Mouse (Mus musculus): ENCODE results near the gene Mgat5b.
"Not testable (repeated sequence)": the region's sequence is repeated elsewhere in the genome, so short reads cannot be mapped to it uniquely, and the experiment has no call there.

Gene Mgat5b

DNA sequence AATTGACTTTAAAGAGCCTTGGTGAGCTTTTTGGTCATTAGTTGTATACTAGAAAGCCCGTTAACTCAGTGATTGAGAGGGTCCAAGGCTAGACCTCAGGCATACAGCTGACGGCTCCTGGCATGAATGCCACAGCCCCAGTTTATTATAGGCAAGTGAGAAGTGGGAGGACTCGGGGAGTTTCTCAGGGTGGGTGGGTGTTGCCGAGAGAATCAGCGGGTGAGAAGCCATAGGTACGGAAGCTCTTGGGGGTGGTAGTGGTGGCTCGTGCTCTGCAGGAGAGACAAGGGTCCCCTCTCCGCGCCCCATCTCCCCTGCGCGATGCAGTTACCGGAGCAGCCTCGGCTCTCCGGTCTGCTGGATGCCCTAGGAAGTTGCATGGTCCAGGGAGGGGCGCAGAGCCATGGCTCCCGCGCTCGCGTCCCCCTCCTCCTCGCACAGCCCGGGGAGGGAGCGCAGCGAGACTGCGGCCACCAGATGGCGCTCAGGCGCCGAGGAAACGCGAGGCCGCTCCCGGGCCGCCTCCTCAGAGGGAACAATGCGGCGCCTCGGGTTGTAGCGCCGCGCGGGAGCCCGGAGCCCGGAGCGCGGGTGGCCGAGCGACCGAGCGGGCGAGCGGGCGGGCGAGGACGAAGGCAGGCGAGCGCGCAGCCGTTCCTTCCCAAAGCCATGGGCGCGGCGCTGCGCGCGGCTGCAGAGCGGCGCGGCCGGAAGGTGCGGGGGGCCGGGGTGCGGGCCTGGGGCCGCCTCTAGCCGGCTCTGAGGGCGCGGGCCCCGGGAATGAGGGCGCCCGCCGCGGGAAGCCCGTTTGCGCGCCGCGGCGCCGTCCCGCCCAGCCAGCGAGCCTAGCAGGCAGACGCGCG, at the start of gene Mgat5b:
Mgat5b (plus strand) TSS at position 541 of the 863 bp plus-strand sequence.
- DNase-seq (ENCODE audit: low spot score in 2 of 2) = peak; percentile 67 to 91

DNA sequence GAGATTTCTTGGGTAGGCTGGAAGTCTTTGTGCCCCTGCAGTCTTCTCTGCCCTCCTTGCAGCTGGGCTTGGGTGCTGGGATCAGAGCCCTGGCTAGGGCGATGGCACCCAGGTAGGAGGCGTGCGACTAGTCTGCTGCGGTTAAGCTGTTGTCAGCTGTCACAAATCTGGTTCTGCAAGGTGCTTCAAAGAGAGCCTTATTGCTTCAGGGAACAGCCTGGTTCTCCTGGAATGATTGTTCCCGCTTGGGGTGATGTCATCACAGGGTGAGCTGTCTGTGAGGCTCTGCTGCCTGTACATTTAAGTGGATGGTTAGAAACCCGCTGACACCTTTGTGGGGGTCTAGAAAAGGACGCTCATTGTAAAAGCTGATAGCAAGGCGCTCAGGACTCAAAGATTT, 49.4 kb upstream of the Mgat5b start:
- DNase-seq (ENCODE audit: low spot score in 2 of 2) = no peak

DNA sequence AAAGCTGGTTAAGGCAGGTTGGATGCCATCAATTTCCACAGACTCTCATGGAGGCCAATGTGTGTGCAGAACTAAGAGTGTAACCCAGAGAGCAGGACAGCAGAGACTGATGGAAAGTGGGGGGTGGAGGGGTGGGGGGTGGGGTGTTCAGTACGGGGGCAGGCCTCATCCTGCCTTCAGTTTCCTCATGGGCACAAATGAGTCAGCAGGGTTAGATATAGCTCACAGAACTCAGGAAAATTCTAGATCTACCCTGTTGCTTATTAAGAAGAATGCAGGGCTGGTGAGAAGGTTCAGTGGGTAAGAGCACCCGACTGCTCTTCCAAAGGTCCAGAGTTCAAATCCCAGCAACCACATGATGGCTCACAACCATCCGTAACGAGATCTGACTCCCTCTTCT, 49.0 kb upstream of the Mgat5b start:
- no peak for DNase-seq (ENCODE audit: low spot score in 2 of 2)

DNA sequence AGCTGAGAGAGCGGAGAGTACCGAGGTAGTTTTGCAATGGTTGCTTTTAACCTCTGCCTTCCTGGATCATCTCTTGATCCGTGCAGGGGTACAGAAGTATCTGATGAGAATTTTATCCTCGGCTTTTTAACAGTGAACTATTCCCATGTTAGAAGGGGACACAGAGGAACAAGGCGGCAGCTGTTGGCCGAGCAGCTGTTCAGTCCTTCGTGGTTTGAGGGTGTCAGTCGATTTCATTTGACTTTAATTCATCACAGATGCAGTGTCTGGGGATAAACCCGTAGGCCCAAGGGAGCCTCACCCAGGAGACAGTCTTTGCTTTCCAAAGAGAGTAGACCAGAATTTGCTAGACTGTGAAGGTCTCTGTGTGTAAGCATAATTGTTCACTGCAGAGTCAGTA, 47.1 kb upstream of the Mgat5b start:
- DNase-seq (ENCODE audit: low spot score in 2 of 2) = no peak

DNA sequence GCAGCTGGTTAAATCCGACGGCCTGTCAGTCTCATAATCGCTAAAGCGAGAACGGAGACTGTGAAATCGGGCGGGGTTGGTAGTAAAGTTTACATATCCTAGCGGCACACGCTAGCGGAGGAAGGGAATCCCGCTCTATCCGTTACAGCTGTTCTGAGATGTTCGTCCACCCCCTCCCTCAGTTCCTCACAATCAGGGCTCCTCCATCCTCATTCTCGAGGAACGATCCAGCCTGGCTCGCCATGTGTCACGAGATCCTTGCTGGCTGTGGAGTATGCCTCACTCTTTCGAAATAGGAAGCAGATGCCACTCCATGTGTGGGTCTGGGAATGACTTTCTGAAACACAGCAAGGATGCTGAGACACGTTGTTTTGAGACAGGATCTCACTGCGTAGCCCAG, 44.7 kb upstream of the Mgat5b start:
- no peak for DNase-seq (ENCODE audit: low spot score in 2 of 2)

DNA sequence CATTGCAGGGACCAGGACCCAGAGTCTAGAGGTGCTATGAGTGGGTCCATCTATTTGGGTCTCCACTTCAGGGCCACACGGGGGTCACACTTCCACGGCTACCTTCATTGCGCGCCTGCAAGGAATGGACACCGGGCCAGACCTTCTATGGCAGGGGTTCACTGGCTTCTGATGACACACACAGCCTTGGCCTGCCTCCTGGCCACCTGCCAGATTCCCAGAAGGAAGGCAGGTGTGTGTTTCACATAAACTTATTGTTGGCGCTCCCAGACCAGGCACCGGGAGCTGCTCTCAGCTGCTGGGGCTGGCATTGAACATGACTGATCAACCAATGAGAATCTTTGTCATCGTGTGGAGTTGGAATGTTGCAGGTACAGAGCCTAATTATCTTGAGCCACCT, 40.2 kb upstream of the Mgat5b start:
- no peak for DNase-seq (ENCODE audit: low spot score in 2 of 2)

DNA sequence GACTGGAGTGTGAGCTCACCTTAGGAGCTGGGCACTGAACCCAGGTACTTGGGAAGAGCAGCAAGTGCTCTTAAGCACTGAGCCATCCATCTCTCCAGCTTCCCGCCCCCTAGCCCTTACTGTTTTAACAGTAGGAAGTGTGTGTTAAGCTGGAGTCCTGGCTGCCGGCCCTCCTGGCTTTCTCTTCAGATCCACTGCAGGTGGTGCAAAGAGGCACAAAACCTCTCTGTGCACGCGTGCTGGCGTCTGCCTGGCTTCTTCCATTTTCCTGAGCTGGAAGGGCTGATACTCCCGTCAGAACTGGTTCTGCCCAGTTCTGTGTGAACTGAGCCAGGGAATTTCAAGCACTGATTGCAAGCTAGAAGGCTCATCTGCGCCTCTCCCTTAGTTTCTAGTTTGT, 37.8 kb upstream of the Mgat5b start:
- no peak for DNase-seq (ENCODE audit: low spot score in 2 of 2)

DNA sequence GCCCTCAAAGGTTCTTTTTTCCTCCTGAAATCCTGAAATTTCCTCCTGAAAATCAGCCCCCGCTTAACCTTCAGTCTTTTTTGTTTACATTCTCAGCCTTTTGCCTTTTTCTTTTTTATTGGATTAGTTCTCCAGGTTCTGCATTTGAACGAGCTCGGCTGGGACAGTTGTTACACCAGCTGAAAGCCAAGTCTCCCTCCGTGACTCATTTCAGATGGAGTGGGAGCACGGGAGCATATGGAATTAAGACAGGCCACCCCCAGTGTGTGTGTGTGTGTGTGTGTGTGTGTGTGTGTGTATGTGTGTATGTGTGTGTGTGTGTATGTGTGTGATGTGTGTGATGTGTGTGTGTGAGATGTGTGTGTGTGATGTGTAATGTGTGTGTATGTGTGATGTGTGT, 37.2 kb upstream of the Mgat5b start:
- DNase-seq (ENCODE audit: low spot score in 2 of 2) = no peak

DNA sequence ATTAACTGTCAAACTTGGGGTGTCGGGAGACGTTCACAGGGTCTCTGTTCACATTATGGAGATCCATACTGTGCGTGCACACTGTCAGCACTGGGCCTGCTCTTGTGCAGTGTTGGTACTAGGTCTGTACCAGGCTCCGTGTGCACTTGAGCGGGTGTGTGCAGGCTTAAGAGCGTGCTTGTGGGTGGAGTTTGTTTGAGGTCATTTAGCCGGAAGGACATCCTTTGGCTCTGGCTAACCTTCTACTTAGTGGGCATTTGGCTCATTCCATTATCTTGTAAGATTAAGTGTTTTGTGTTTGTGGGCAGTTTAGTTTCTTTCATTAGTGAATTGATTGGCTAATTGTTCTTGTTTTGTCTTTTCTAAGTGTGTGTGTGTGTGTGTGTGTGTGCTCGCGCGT, 36.2 kb upstream of the Mgat5b start:
- DNase-seq (ENCODE audit: low spot score in 2 of 2) = no peak

DNA sequence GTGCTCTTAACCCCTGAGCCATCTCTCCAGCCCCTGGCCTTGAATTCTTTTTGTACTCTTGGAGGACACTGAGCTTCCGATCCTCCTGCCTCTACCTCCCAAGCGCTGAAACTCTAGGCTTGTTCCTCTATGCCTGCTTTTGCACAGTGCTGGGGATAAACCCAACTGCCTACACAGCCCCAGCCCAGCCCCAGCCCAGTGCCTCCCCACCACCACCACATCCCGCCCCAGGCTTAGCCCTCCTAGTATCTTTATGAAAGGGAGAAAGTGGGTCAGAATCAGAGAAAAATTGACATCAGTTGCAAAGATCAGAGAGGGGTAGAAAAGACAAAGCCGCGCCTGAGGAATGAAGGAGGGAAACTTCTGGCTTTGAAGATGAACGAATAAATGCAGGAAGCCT, 34.6 kb upstream of the Mgat5b start:
- no peak for DNase-seq (ENCODE audit: low spot score in 2 of 2)

DNA sequence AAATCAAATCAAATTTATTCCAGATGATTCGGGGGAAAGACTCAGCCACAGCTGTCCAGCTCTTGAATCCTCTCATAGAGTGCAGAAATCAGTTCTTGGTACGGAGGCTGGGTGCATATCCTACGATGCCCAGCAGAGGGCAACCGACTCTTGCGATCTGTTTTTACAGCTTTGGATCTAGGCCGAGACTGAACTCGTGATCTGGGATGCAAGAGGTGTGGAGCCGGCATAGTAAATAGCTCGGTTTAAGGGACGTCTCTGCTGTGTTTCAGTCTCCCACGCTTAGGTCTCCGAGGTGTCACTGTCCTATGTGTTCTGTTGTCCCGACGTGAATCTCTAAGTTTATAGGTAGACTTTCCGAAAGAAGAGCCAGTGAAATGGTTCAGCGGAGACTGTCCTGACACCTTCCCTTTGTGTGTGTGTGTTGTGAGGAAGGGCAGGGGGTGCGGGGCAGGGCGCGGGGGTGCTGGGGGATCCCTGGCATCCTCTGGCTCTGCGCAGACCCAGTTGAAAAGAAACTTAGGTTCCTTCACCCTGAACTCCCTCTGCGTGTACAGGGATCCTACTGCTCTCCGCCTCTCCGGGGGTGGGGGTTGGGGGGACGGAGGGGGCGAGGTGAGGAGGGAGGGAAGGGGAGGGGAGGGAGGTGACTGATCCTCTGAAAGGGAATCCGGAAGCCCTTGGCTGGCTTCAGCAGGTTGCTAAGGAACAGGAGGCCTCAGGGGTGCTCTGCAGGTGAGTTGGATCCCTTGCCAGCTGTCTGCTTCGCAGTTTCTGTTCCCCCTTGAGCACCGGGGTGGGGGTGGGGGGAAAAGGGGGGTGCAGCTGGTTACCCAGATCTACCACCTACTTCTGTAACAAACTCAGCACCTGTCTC, 33.1 kb upstream of the Mgat5b start:
- peak; percentile 58 to 83 for DNase-seq (ENCODE audit: low spot score in 2 of 2)

DNA sequence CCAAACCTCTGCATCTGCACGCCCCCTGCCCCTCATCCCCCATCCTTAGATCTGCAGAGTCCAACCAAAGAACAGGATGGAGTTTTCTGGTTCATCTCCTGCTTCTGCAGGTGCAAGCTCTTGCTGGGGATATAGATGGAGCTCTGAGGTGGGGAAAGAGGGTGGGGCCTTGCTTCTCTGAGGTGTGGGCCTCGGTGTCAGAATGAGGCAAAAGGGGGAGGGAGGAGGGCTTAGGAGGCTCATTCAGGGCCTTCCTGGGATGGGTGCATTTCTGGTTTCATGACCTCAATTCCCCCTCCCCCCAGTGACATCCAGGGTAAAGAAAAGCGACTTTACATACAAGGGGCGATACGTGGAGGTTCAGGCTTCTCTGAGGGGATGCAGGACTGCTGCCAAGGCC, 31.5 kb upstream of the Mgat5b start:
- DNase-seq (ENCODE audit: low spot score in 2 of 2) = no peak

DNA sequence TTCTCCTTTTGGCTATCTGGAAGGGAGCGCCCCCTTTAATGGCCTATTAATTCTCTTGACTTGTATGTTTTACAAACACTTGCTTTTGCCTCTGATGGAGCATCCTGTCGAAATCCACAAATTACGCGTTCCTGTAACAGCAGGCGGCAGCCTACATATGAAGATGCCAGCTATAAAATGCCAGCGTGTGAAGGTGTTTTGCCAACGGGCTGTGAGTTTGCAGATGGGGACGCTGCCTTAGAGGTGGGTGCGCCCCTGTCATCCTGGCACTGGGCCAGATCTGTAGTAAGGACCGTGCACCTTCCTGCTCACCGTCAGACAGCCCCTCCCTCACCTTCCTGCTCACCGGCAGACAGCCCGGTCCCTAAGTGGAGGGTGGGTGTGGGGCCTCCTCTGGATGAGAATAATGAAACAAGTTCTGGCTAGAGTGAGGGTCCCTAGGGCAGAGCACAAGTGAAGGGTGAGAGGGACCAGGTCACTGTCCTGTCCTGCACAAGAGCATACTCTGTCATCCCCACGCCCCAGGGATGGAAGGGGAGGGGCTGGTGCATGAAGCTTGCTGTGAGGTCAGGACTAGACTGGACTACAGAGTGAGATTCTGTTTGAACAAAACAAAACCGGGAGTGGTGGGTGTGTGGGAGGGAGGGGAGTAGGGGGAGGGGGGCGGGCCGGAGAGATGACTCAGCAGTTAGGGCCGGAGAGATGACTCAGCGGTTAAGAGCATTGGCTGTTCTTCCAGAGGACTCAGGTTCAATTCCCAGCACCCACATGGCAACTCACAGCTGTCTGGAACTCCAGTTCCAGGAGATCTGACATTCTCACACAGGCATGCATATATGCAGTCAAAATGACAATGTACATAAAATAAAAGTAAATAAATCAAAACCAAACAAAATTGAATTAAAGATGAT, 24.9 kb upstream of the Mgat5b start:
- DNase-seq (ENCODE audit: low spot score in 2 of 2) = no peak

DNA sequence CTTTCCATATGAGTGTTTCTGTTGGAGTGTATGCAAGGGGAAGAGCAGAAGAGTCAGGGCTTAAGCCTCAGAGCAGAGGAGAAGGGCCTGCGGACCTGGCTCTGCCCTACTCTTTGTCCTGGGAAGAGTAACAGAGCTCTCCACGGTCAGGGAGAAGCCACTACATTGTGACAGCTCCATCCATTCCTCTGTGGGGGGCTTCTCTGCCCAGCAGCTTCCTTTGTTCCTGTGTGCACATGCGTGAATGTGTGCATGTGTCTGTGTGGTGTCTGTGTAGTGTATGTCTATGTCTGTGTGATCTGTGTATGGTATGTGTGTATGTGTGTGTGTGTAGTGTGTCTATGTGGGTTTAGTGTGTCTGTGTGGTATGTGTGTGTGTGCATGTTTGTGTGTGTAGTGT, 23.3 kb upstream of the Mgat5b start:
- DNase-seq (ENCODE audit: low spot score in 2 of 2) = no peak

DNA sequence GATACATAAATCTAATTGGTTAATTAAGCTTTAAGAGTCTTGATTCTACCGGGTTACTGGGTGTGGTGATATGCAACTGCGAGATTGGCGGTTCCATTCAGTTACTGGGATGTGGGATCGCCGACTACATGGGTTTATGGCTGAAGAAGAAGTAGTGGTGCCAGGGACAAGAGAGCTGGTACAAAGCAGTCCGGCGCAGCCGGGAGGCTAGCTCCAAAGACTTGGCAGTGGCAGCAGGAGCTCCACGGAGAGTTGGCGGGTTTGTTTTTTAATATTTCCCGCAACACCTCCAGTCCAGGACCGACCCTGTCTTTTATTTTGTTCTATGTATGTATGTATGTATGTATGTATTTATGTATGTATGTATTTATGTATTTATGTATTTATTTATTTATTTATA, 19.4 kb upstream of the Mgat5b start:
- DNase-seq (ENCODE audit: low spot score in 2 of 2) = no peak

DNA sequence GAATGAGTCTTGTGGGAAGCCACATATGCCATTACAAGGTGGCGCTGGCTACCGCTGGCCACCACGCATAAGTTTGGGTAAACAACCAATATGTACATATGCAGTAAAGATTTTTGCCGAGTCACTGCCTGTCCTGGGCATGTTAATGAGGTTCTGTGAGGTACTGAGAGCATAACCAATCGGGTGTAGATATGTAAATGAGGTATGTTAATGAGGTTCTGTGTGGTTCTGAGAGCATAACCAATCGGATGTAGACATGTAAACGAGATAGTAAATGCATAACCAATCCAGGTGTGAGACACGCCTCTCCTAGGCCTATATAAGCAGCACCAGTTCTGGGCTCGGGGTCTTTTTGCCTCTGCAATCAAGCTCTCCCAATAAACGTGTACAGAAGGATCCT, 16.1 kb upstream of the Mgat5b start:
- DNase-seq (ENCODE audit: low spot score in 2 of 2) = not testable (repeated sequence)

DNA sequence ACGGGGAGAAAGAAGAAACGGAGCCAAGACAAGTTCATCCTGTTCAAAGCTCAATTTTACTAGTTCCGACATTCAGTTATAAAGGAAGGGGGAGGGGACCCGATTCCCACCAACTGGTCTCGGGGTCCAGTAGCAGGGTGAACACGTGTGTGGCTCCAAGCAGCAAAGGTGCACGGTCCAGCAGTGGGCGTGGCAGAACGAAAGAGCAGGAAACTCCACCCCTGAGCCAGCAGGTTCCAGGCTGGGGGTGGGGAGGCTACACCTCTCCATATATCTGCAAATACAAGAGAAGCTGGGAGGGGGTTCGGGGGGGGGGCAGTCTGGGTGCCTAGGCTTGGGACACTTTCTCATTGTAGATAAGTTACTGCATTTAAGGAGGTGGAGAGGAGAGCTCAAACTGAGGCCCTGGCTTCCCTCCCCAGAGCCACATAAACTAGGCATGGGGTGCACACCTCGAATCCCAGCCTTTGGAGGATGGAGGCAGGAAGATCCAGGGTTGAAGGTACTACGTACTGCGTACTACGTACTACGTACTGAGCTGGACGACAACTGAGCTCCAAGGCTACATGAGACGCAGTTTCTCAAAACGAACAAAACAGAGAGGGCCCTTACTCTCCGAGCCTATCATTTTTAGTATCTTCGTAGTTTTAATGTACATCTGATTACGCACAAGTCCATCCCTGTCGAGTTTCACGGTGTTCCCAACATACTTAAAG, 12.8 kb upstream of the Mgat5b start:
- no peak for DNase-seq (ENCODE audit: low spot score in 2 of 2)

DNA sequence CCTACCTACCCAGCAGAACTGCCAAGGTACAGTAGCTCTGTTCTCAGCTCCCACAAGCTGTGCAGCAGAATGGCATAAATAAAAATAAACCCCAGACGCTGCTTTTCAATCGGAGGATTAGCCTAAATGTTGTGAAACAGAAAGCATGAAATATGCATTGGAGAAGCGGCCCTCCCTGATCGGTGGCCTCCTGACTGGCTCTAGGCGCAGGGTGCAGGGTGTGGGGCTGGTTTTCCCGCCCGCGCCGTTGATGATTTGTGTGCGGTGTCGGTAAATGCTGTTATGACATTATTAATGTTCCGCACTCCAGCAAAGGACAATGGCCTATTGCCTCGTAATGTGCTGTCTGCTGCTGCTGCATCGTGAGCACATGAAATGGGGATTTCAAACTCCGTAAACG, 5.1 kb upstream of the Mgat5b start:
- no peak for DNase-seq (ENCODE audit: low spot score in 2 of 2)

DNA sequence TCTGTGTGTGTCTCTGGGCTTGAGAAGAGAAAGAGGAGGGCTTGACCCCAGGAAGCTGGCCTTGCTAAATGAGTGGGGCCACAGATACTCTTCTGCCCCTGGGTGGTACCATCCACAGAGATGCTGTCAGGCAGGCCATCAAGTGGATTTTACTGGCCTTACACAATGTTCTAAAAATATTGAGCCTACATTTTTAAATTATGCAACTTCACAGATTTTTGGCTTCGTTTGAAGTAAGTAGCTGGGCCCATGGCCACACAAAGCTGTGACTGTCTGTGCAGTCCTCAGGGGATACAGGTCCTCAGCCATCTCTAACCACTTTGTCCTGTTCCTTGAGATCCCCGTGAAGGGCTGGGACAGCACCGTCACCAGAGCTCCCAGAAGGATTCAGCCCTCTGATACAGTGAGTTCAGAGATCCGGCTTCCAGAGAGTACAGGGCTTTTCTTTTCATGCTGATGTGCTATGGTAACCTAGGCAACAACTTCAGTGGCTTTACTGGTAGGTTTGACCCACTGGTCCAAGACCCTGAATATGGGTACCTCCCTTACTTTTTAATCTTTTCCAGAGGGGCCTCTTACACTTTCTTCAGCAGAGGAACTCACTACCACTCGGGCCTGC, 4.3 kb upstream of the Mgat5b start:
- no peak for DNase-seq (ENCODE audit: low spot score in 2 of 2)

DNA sequence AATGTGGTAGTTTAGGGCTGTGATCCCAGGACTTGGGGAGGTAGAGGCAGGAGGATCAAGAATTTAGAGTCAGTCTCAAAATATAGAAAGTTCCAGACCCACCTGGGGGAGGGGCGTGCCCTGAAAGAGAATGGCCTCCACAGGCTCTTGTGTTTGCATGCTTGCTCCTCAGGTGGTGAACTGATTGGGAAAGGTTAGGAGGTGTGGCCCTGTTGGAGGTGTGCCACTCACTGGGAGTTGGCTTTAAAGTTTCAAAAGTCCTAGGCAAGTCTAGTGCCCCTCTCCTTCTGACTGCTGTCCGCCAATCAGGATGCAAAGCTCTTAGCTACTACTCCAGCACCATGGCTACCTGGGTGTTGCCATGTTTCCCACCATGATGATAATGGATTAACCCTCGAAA, 3.4 kb upstream of the Mgat5b start:
- DNase-seq (ENCODE audit: low spot score in 2 of 2) = no peak

DNA sequence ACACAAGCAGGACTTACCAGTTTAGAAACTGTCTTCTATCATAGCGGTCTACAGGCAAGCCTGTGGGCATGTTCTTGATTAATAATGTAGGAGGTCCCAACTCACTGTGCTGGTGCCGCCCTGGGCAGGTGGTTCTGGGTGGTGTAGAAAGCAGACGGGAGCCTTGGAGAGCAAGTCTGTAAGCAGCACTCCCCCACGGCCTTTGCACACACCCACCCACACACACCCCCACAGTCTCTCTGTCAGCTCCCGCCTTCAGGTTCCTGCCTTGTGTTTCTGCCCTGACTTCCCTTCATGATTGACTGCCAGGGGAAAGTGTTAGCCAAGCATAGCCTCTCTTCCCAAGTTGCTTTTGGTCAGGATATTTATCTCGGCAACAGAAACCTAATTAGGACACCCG, 1.3 kb upstream of the Mgat5b start:
- no peak for DNase-seq (ENCODE audit: low spot score in 2 of 2)

All from spleen, postnatal 4 days (tissue).